Mouse (Mus musculus): ENCODE measurements around the gene N4bp1. TPM values are rescaled to one million over a fixed set of nuclear protein-coding genes. Genes with fewer than 3 reads are reported as not detected.

The N4bp1 gene
- polyA plus RNA-seq, 1 experiment from 2014 or later, result 9.6 TPM

- 81% methylated on average over 9 of the region's 9 CpGs for WGBS (ENCODE audit: insufficient replicate concordance)
Observed at GRCm38 (mm10) chr8:86766548-86767211, 118.4 kb downstream of the N4bp1 start.

GRCm38 (mm10) chr8:86765669-86766068, 119.4 kb downstream of the N4bp1 start:
- no peak overlapping the region for H3K4me2 ChIP-seq
- H3K9me3 ChIP-seq (replicated peaks; ENCODE audit: control insufficient read depth, low read length), result no peaks in the 10 kb centered on the region
- no peak overlapping the region for H3K4me3 ChIP-seq (ENCODE audit: low read depth, low read length)
- H3K27me3 ChIP-seq (ENCODE audit: control insufficient read depth, insufficient read depth, low read length), result no peaks in the 10 kb centered on the region
- no peak for ATAC-seq (replicated peaks; ENCODE audit: insufficient number of reproducible peaks, low FRiP score, low TSS enrichment)
- no peak overlapping the region for H3K27ac ChIP-seq (ENCODE audit: low read depth, low read length)
- H3K9ac ChIP-seq (ENCODE audit: low read depth, low read length), result no peak overlapping the region
- no peaks in the 10 kb centered on the region for H3K36me3 ChIP-seq (ENCODE audit: control insufficient read depth, insufficient read depth, low read length)
- WGBS (ENCODE audit: insufficient replicate concordance), result 83% methylated on average over 8 of the region's 8 CpGs
- H3K4me1 ChIP-seq (ENCODE audit: control insufficient read depth, insufficient read depth, low read length), result no peaks in the 10 kb centered on the region

More at GRCm38 (mm10) chr8:86766548-86767211, 118.4 kb downstream of the N4bp1 start:
- Histone ChIP-seq H3K36me3 (ENCODE audit: control insufficient read depth, insufficient read depth, low read length) (no peaks in the 10 kb centered on the region), H3K4me2 (no peak overlapping the region), H3K4me3 (ENCODE audit: low read depth, low read length) (no peak overlapping the region), H3K27ac (ENCODE audit: low read depth, low read length) (no peak overlapping the region), H3K9ac (ENCODE audit: low read depth, low read length) (no peak overlapping the region), H3K4me1 (ENCODE audit: control insufficient read depth, insufficient read depth, low read length) (no peaks in the 10 kb centered on the region), H3K27me3 (ENCODE audit: control insufficient read depth, insufficient read depth, low read length) (no peaks in the 10 kb centered on the region), H3K9me3 (replicated peaks; ENCODE audit: control insufficient read depth, low read length) (no peaks in the 10 kb centered on the region)
- ATAC-seq (replicated peaks; ENCODE audit: insufficient number of reproducible peaks, low FRiP score, low TSS enrichment), result no peak

GRCm38 (mm10) chr8:86765155-86765554, 119.9 kb downstream of the N4bp1 start:
- H3K4me2 ChIP-seq, result no peak overlapping the region
- ATAC-seq (replicated peaks; ENCODE audit: insufficient number of reproducible peaks, low FRiP score, low TSS enrichment), result no peak
- H3K4me3 ChIP-seq (ENCODE audit: low read depth, low read length), result no peak overlapping the region
- 81% methylated on average over 10 of the region's 10 CpGs for WGBS (ENCODE audit: insufficient replicate concordance)
- H3K36me3 ChIP-seq (ENCODE audit: control insufficient read depth, insufficient read depth, low read length), result no peaks in the 10 kb centered on the region
- no peaks in the 10 kb centered on the region for H3K4me1 ChIP-seq (ENCODE audit: control insufficient read depth, insufficient read depth, low read length)
- no peaks in the 10 kb centered on the region for H3K27me3 ChIP-seq (ENCODE audit: control insufficient read depth, insufficient read depth, low read length)
- no peaks in the 10 kb centered on the region for H3K9me3 ChIP-seq (replicated peaks; ENCODE audit: control insufficient read depth, low read length)
- H3K9ac ChIP-seq (ENCODE audit: low read depth, low read length), result no peak overlapping the region
- no peak overlapping the region for H3K27ac ChIP-seq (ENCODE audit: low read depth, low read length)

GRCm38 (mm10) chr8:86762806-86763205, 122.3 kb downstream of the N4bp1 start:
- Histone ChIP-seq H3K9me3 (replicated peaks; ENCODE audit: control insufficient read depth, low read length) (no peaks in the 10 kb centered on the region), H3K9ac (ENCODE audit: low read depth, low read length) (no peak overlapping the region), H3K27ac (ENCODE audit: low read depth, low read length) (no peak overlapping the region), H3K4me3 (ENCODE audit: low read depth, low read length) (no peak overlapping the region), H3K4me2 (no peak overlapping the region), H3K36me3 (ENCODE audit: control insufficient read depth, insufficient read depth, low read length) (no peaks in the 10 kb centered on the region), H3K27me3 (ENCODE audit: control insufficient read depth, insufficient read depth, low read length) (no peaks in the 10 kb centered on the region), H3K4me1 (ENCODE audit: control insufficient read depth, insufficient read depth, low read length) (no peaks in the 10 kb centered on the region)
- no peak for ATAC-seq (replicated peaks; ENCODE audit: insufficient number of reproducible peaks, low FRiP score, low TSS enrichment)
- 68% methylated on average over 5 of the region's 5 CpGs for WGBS (ENCODE audit: insufficient replicate concordance)

- Histone ChIP-seq H3K27ac (ENCODE audit: low read depth, low read length) (no peak overlapping the region), H3K27me3 (ENCODE audit: control insufficient read depth, insufficient read depth, low read length) (no peaks in the 10 kb centered on the region), H3K4me3 (ENCODE audit: low read depth, low read length) (no peak overlapping the region), H3K9me3 (replicated peaks; ENCODE audit: control insufficient read depth, low read length) (no peaks in the 10 kb centered on the region), H3K36me3 (ENCODE audit: control insufficient read depth, insufficient read depth, low read length) (no peaks in the 10 kb centered on the region), H3K9ac (ENCODE audit: low read depth, low read length) (no peak overlapping the region), H3K4me1 (ENCODE audit: control insufficient read depth, insufficient read depth, low read length) (no peaks in the 10 kb centered on the region), H3K4me2 (no peak overlapping the region)
- WGBS (ENCODE audit: insufficient replicate concordance), result 75% methylated on average over 6 of the region's 6 CpGs
- ATAC-seq (replicated peaks; ENCODE audit: insufficient number of reproducible peaks, low FRiP score, low TSS enrichment), result no peak
Observed at GRCm38 (mm10) chr8:86760746-86761145, 124.3 kb downstream of the N4bp1 start.

- H3K36me3 ChIP-seq (ENCODE audit: control insufficient read depth, insufficient read depth, low read length), result no peaks in the 10 kb centered on the region
- H3K27me3 ChIP-seq (ENCODE audit: control insufficient read depth, insufficient read depth, low read length), result no peaks in the 10 kb centered on the region
- H3K9ac ChIP-seq (ENCODE audit: low read depth, low read length), result no peak overlapping the region
- H3K4me3 ChIP-seq (ENCODE audit: low read depth, low read length), result no peak overlapping the region
- no peak overlapping the region for H3K4me2 ChIP-seq
- ATAC-seq (replicated peaks; ENCODE audit: insufficient number of reproducible peaks, low FRiP score, low TSS enrichment), result no peak
- no peaks in the 10 kb centered on the region for H3K9me3 ChIP-seq (replicated peaks; ENCODE audit: control insufficient read depth, low read length)
- 29% methylated on average over 4 of the region's 4 CpGs for WGBS (ENCODE audit: insufficient replicate concordance)
- no peak overlapping the region for H3K27ac ChIP-seq (ENCODE audit: low read depth, low read length)
- no peaks in the 10 kb centered on the region for H3K4me1 ChIP-seq (ENCODE audit: control insufficient read depth, insufficient read depth, low read length)
Observed at GRCm38 (mm10) chr8:86759090-86759491, 126.0 kb downstream of the N4bp1 start.

- Histone ChIP-seq H3K9ac (ENCODE audit: low read depth, low read length) (no peak overlapping the region), H3K4me1 (ENCODE audit: control insufficient read depth, insufficient read depth, low read length) (no peaks in the 10 kb centered on the region), H3K4me3 (ENCODE audit: low read depth, low read length) (no peak overlapping the region), H3K27ac (ENCODE audit: low read depth, low read length) (no peak overlapping the region), H3K36me3 (ENCODE audit: control insufficient read depth, insufficient read depth, low read length) (no peaks in the 10 kb centered on the region), H3K27me3 (ENCODE audit: control insufficient read depth, insufficient read depth, low read length) (no peaks in the 10 kb centered on the region), H3K4me2 (no peak overlapping the region), H3K9me3 (replicated peaks; ENCODE audit: control insufficient read depth, low read length) (no peaks in the 10 kb centered on the region)
- no peak for ATAC-seq (replicated peaks; ENCODE audit: insufficient number of reproducible peaks, low FRiP score, low TSS enrichment)
- WGBS (ENCODE audit: insufficient replicate concordance), result 60% methylated on average over 3 of the region's 3 CpGs
Observed at GRCm38 (mm10) chr8:86758651-86759050, 126.4 kb downstream of the N4bp1 start.

Other genes with a start within 250 kb of the N4bp1 start
- gene Gm10638, start 139.6 kb downstream of the N4bp1 start, polyA plus RNA-seq (2014; fragmentation: Nextera tagmentation; extraction: Ambion mirVana), result 1.7 and 2.0 TPM in 2 replicates
- gene Siah1a, start 139.3 kb downstream of the N4bp1 start, polyA plus RNA-seq (2014; fragmentation: Nextera tagmentation; extraction: Ambion mirVana), result 30.1 and 31.5 TPM in 2 replicates

All from heart, embryonic 11.5 days (tissue).